Mouse (Mus musculus): ENCODE measurements around the gene Lypd3. TPM values are rescaled to one million over a fixed set of nuclear protein-coding genes. Genes with fewer than 3 reads are reported as not detected.
A peak's percentile ranks its signal among the peaks of the same experiment; 100 is the strongest.

The Lypd3 gene
- total and polyA plus RNA-seq, 2 experiments from 2014 or later: 1.5 to 2.2 TPM

DNA sequence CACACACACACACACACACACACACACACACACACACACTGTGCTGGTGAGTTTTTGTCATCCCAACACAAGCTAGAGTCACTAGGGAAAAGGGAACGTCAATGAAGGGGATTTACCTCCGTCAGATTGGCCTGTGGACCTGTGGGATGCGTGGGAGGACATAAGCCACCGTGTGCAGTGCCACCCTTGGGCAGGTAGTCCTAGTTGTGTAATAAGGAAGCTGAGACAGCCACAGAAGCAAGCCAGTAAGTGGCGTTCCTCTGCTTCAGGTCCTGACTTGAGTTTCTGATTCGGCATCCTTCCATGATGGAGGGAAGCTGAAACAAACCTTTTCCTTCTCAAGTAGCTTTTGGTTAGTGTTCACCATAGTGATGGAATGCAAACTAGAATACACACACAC lies 8.1 kb downstream of the Lypd3 start:
- 94% methylated on average over 6 of the region's 6 CpGs for WGBS
- no peak overlapping the region for H3K4me2 ChIP-seq (ENCODE audit: low read depth, low read length, poor library complexity, severe bottlenecking)
- H3K9ac ChIP-seq (replicated peaks; ENCODE audit: low read length, poor library complexity, severe bottlenecking): no peak overlapping the region
- H3K4me1 ChIP-seq (ENCODE audit: insufficient read depth, low read length): no peaks in the 10 kb centered on the region
- no peak for ATAC-seq (ENCODE audit: low FRiP score)
- no peak overlapping the region for H3K4me3 ChIP-seq (ENCODE audit: low read depth, low read length)
- no peak for DNase-seq (ENCODE audit: low spot score)
- H3K36me3 ChIP-seq (ENCODE audit: insufficient read depth, low read length): no peaks in the 10 kb centered on the region
- no peak for TF ChIP-seq CTCF (IDR thresholded peaks at IDR 0.05)
- H3K9me3 ChIP-seq (ENCODE audit: low read length): no peaks in the 10 kb centered on the region
- peaks cover 9% of the 10 kb centered on the region; the same call in 1 of the 2 replicates for H3K27me3 ChIP-seq (ENCODE audit: insufficient read depth, low read length)
- no peak overlapping the region for H3K27ac ChIP-seq (ENCODE audit: low read depth, low read length)

GRCm38 (mm10) chr7:24644996-24645395 lies 8.6 kb downstream of the Lypd3 start:
- Histone ChIP-seq H3K27ac (ENCODE audit: low read depth, low read length) (no peak overlapping the region), H3K4me3 (ENCODE audit: low read depth, low read length) (no peak overlapping the region), H3K4me1 (ENCODE audit: insufficient read depth, low read length) (no peaks in the 10 kb centered on the region), H3K9ac (replicated peaks; ENCODE audit: low read length, poor library complexity, severe bottlenecking) (no peak overlapping the region), H3K27me3 (ENCODE audit: insufficient read depth, low read length) (peaks cover 9% of the 10 kb centered on the region; the same call in 1 of the 2 replicates), H3K4me2 (ENCODE audit: low read depth, low read length, poor library complexity, severe bottlenecking) (no peak overlapping the region), H3K9me3 (ENCODE audit: low read length) (no peaks in the 10 kb centered on the region), H3K36me3 (ENCODE audit: insufficient read depth, low read length) (no peaks in the 10 kb centered on the region)
- WGBS: 79% methylated on average over 7 of the region's 7 CpGs
- ATAC-seq (ENCODE audit: low FRiP score) (no peak), DNase-seq (ENCODE audit: low spot score) (no peak)
- no peak for TF ChIP-seq CTCF (IDR thresholded peaks at IDR 0.05)

DNA sequence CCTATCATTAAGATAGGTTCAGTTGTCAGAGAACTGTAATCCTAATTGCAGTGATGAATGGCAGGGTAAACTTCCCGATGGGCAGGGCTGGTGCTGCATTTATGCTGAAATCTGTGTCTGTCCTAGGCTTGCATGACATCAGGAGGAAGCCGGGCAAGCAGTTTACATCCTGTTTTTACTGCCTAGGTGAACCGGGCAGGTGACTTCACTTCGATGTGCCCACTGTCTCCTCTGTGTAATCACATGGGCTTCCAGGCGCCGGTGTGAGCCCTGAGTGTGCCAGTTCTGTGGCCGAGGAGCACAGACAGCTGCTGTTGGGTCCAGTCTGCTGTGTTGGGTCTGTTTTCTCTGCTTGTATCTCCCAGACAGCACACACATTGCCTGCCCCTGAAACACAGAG lies 10.1 kb downstream of the Lypd3 start:
- Histone ChIP-seq H3K4me1 (ENCODE audit: insufficient read depth, low read length) (no peaks in the 10 kb centered on the region), H3K27ac (ENCODE audit: low read depth, low read length) (no peak overlapping the region), H3K4me2 (ENCODE audit: low read depth, low read length, poor library complexity, severe bottlenecking) (no peak overlapping the region), H3K4me3 (ENCODE audit: low read depth, low read length) (no peak overlapping the region), H3K36me3 (ENCODE audit: insufficient read depth, low read length) (no peaks in the 10 kb centered on the region), H3K27me3 (ENCODE audit: insufficient read depth, low read length) (no peaks in the 10 kb centered on the region), H3K9me3 (ENCODE audit: low read length) (no peaks in the 10 kb centered on the region), H3K9ac (replicated peaks; ENCODE audit: low read length, poor library complexity, severe bottlenecking) (no peak overlapping the region)
- no peak for ATAC-seq (ENCODE audit: low FRiP score)
- TF ChIP-seq CTCF (IDR thresholded peaks at IDR 0.05): no peak
- WGBS: 83% methylated on average over 7 of the region's 7 CpGs
- no peak for DNase-seq (ENCODE audit: low spot score)

DNA sequence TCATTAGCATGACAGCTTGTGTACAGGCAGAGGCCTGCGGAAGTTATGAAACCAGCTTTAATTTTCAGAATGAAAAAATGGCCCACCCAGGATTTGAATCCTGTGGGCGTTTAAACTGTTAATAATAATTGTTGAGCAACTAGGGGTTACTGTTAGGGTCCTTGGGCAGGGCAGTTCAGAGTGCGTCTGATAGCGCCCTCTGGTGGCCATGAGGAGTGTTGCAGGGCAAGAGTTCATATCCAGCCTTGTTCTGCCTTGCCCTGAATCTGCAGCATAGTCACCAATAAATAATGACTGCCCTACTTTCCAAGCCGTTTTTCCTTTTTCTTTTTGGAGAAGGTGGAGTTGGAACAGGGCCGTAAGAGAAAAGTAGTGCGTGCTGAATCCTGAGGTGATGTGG lies 17.3 kb downstream of the Lypd3 start:
- H3K36me3 ChIP-seq (ENCODE audit: insufficient read depth, low read length): no peaks in the 10 kb centered on the region
- no peaks in the 10 kb centered on the region for H3K4me1 ChIP-seq (ENCODE audit: insufficient read depth, low read length)
- no peaks in the 10 kb centered on the region for H3K27me3 ChIP-seq (ENCODE audit: insufficient read depth, low read length)
- ATAC-seq (ENCODE audit: low FRiP score): no peak
- DNase-seq (ENCODE audit: low spot score): peak; percentile 30
- peak; percentile 77 for TF ChIP-seq CTCF (IDR thresholded peaks at IDR 0.05)
- 30% methylated on average over 7 of the region's 7 CpGs for whole genome bisulfite sequencing
- H3K27ac ChIP-seq (ENCODE audit: low read depth, low read length): no peak overlapping the region
- H3K4me3 ChIP-seq (ENCODE audit: low read depth, low read length): no peak overlapping the region
- H3K4me2 ChIP-seq (ENCODE audit: low read depth, low read length, poor library complexity, severe bottlenecking): no peak overlapping the region
- H3K9me3 ChIP-seq (ENCODE audit: low read length): no peaks in the 10 kb centered on the region
- no peak overlapping the region for H3K9ac ChIP-seq (replicated peaks; ENCODE audit: low read length, poor library complexity, severe bottlenecking)

DNA sequence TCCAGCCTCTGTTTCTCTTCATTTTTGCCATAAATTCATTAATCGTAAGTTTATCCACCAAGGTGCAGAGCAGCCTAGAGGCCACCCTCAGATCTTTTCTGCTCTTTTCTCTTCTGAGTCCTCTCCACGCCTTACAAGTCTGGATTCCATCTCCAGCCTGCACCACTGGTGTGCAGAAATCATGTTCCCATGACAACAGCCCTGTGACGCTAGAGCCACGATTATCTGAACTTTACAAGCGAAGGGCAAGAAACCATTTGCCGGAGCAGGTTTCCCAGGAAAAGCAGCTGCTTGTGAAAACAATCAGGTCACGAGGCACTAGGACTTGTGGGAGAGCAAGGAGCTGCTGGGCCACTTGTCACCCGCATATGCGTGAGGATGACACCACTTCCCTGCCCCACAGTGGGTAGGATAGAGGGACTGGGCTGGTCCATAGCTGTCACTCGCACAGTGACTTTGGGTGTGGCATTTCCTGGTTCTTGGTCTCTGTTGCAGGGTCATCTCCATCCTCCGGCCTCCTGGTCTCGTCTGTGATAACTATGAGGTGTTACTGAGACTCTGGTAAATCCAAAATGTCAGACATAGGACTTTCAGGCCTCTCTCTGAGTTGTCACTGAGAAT lies 23.5 kb downstream of the Lypd3 start:
- no peak for TF ChIP-seq CTCF (IDR thresholded peaks at IDR 0.05)
- Histone ChIP-seq H3K9ac (replicated peaks; ENCODE audit: low read length, poor library complexity, severe bottlenecking) (no peak overlapping the region), H3K36me3 (ENCODE audit: insufficient read depth, low read length) (no peaks in the 10 kb centered on the region), H3K9me3 (ENCODE audit: low read length) (no peaks in the 10 kb centered on the region), H3K4me3 (ENCODE audit: low read depth, low read length) (no peak overlapping the region), H3K27me3 (ENCODE audit: insufficient read depth, low read length) (no peaks in the 10 kb centered on the region), H3K4me2 (ENCODE audit: low read depth, low read length, poor library complexity, severe bottlenecking) (no peak overlapping the region), H3K27ac (ENCODE audit: low read depth, low read length) (no peak overlapping the region), H3K4me1 (ENCODE audit: insufficient read depth, low read length) (no peaks in the 10 kb centered on the region)
- 55% methylated on average over 12 of the region's 12 CpGs for WGBS
- DNase-seq (ENCODE audit: low spot score): peak; percentile 30
- ATAC-seq (ENCODE audit: low FRiP score): peak; percentile 47; the same call in 1 of the 2 replicates

DNA sequence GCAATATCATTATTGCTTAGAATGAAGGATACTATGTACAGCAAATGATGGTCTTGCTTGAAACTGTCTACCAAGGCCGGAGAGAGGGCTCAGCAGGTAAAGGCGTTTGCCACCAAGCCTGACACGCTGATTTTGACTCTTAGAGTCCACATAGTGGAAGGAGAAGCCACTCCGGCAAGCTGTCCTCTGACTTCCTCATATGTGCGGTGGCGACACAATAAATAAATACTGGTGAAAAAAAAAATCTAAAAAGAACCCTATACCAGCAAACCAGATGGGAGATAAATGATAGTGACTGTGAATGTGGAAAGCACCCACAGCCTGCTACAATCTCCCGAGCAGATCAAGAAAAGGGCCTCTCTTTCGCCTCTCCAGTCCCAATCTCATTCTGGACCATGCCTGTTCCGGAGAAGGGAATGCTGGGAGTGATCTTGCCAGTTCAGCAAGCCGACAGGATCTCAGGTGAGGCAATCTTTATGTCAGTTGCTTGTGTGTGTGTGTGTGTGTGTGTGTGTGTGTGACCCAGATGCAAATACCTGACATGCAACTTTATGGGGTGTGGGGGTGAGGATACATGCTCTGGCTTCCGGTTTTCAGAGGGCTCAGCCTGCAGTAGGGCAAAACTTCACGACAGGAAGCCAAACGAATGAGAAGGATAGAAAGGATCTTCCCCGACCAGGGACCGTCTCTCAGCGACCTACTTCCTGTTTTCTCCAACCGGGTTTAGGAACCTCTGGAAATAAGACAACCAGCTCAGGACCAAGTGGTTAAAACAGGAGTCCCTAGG lies 25.0 kb downstream of the Lypd3 start:
- no peak for ATAC-seq (ENCODE audit: low FRiP score)

More for the DNA sequence above, 25.0 kb downstream of the Lypd3 start:
- Histone ChIP-seq H3K9me3 (ENCODE audit: low read length) (no peaks in the 10 kb centered on the region), H3K4me3 (ENCODE audit: low read depth, low read length) (no peak overlapping the region), H3K36me3 (ENCODE audit: insufficient read depth, low read length) (no peaks in the 10 kb centered on the region), H3K4me1 (ENCODE audit: insufficient read depth, low read length) (no peaks in the 10 kb centered on the region), H3K9ac (replicated peaks; ENCODE audit: low read length, poor library complexity, severe bottlenecking) (no peak overlapping the region), H3K4me2 (ENCODE audit: low read depth, low read length, poor library complexity, severe bottlenecking) (no peak overlapping the region), H3K27me3 (ENCODE audit: insufficient read depth, low read length) (no peaks in the 10 kb centered on the region), H3K27ac (ENCODE audit: low read depth, low read length) (no peak overlapping the region)
- no peak for TF ChIP-seq CTCF (IDR thresholded peaks at IDR 0.05)
- WGBS: 71% methylated on average over 17 of the region's 17 CpGs
- DNase-seq (ENCODE audit: low spot score): no peak

Data from midbrain, postnatal 0 days (tissue).